Mouse (Mus musculus): Measurements from ENCODE around the gene Atp10a. TPM values are rescaled to one million over a fixed set of nuclear protein-coding genes. Genes with fewer than 3 reads are reported as not detected.

Atp10a gene
- 0.01 TPM in 1 of 2 replicates, not detected in the other for polyA plus RNA-seq (2012)

- H3K36me3 ChIP-seq (ENCODE audit: control insufficient read depth), result no peaks in the 10 kb centered on the region
- no peaks in the 10 kb centered on the region for H3K9me3 ChIP-seq (ENCODE audit: control insufficient read depth, low read length)
- H3K4me3 ChIP-seq (replicated peaks), result no peak within 1 kb of the TSS
- H3K4me1 ChIP-seq (ENCODE audit: control insufficient read depth), result peaks cover 2% of the 10 kb centered on the region; the same call in 1 of the 2 replicates
- peaks cover 19% of the 10 kb centered on the region for H3K27me3 ChIP-seq (ENCODE audit: control insufficient read depth)
- TF ChIP-seq TAL1 (IDR thresholded peaks at IDR 0.05; ENCODE audit: low read length) (no peak), GATA1 (IDR thresholded peaks at IDR 0.05; ENCODE audit: low read length) (no peak)
Observed at GRCm38 (mm10) chr7:58655866-58656265, at the start of gene Atp10a. TSS of gene Atp10a (plus strand) at chr7:58656166.

GRCm38 (mm10) chr7:58618048-58618447 is 37.9 kb upstream of the Atp10a start:
- H3K27me3 ChIP-seq (ENCODE audit: control insufficient read depth), result no peaks in the 10 kb centered on the region
- no peaks in the 10 kb centered on the region for H3K36me3 ChIP-seq (ENCODE audit: control insufficient read depth)
- H3K4me1 ChIP-seq (ENCODE audit: control insufficient read depth), result no peaks in the 10 kb centered on the region
- H3K4me3 ChIP-seq (replicated peaks), result no peak overlapping the region
- TF ChIP-seq TAL1 (IDR thresholded peaks at IDR 0.05; ENCODE audit: low read length), result no peak
- TF ChIP-seq GATA1 (IDR thresholded peaks at IDR 0.05; ENCODE audit: low read length), result no peak
- H3K9me3 ChIP-seq (ENCODE audit: control insufficient read depth, low read length), result no peaks in the 10 kb centered on the region

- H3K4me1 ChIP-seq (ENCODE audit: control insufficient read depth), result no peaks in the 10 kb centered on the region
- no peaks in the 10 kb centered on the region for H3K36me3 ChIP-seq (ENCODE audit: control insufficient read depth)
- TF ChIP-seq GATA1 (IDR thresholded peaks at IDR 0.05; ENCODE audit: low read length) (no peak), TAL1 (IDR thresholded peaks at IDR 0.05; ENCODE audit: low read length) (no peak)
- no peaks in the 10 kb centered on the region for H3K27me3 ChIP-seq (ENCODE audit: control insufficient read depth)
- H3K4me3 ChIP-seq (replicated peaks), result no peak overlapping the region
- H3K9me3 ChIP-seq (ENCODE audit: control insufficient read depth, low read length), result no peaks in the 10 kb centered on the region
Observed at GRCm38 (mm10) chr7:58626305-58627155, 29.4 kb upstream of the Atp10a start.

GRCm38 (mm10) chr7:58627381-58627780 is 28.6 kb upstream of the Atp10a start:
- Histone ChIP-seq H3K27me3 (ENCODE audit: control insufficient read depth) (no peaks in the 10 kb centered on the region), H3K36me3 (ENCODE audit: control insufficient read depth) (no peaks in the 10 kb centered on the region), H3K4me3 (replicated peaks) (no peak overlapping the region), H3K4me1 (ENCODE audit: control insufficient read depth) (no peaks in the 10 kb centered on the region), H3K9me3 (ENCODE audit: control insufficient read depth, low read length) (no peaks in the 10 kb centered on the region)
- TF ChIP-seq GATA1 (IDR thresholded peaks at IDR 0.05; ENCODE audit: low read length) (no peak), TAL1 (IDR thresholded peaks at IDR 0.05; ENCODE audit: low read length) (no peak)

GRCm38 (mm10) chr7:58629233-58629632 is 26.7 kb upstream of the Atp10a start:
- Histone ChIP-seq H3K4me3 (replicated peaks) (no peak overlapping the region), H3K4me1 (ENCODE audit: control insufficient read depth) (no peaks in the 10 kb centered on the region), H3K9me3 (ENCODE audit: control insufficient read depth, low read length) (no peaks in the 10 kb centered on the region), H3K27me3 (ENCODE audit: control insufficient read depth) (no peaks in the 10 kb centered on the region), H3K36me3 (ENCODE audit: control insufficient read depth) (no peaks in the 10 kb centered on the region)
- TF ChIP-seq TAL1 (IDR thresholded peaks at IDR 0.05; ENCODE audit: low read length), result no peak
- TF ChIP-seq GATA1 (IDR thresholded peaks at IDR 0.05; ENCODE audit: low read length), result no peak

GRCm38 (mm10) chr7:58633683-58634082 is 22.3 kb upstream of the Atp10a start:
- Histone ChIP-seq H3K27me3 (ENCODE audit: control insufficient read depth) (no peaks in the 10 kb centered on the region), H3K4me1 (ENCODE audit: control insufficient read depth) (no peaks in the 10 kb centered on the region), H3K4me3 (replicated peaks) (no peak overlapping the region), H3K36me3 (ENCODE audit: control insufficient read depth) (no peaks in the 10 kb centered on the region), H3K9me3 (ENCODE audit: control insufficient read depth, low read length) (no peaks in the 10 kb centered on the region)
- TF ChIP-seq TAL1 (IDR thresholded peaks at IDR 0.05; ENCODE audit: low read length), result no peak
- no peak for TF ChIP-seq GATA1 (IDR thresholded peaks at IDR 0.05; ENCODE audit: low read length)

- Histone ChIP-seq H3K27me3 (ENCODE audit: control insufficient read depth) (no peaks in the 10 kb centered on the region), H3K9me3 (ENCODE audit: control insufficient read depth, low read length) (no peaks in the 10 kb centered on the region), H3K4me3 (replicated peaks) (no peak overlapping the region), H3K4me1 (ENCODE audit: control insufficient read depth) (no peaks in the 10 kb centered on the region), H3K36me3 (ENCODE audit: control insufficient read depth) (no peaks in the 10 kb centered on the region)
- TF ChIP-seq GATA1 (IDR thresholded peaks at IDR 0.05; ENCODE audit: low read length), result no peak
- no peak for TF ChIP-seq TAL1 (IDR thresholded peaks at IDR 0.05; ENCODE audit: low read length)
Observed at GRCm38 (mm10) chr7:58639676-58640075, 16.3 kb upstream of the Atp10a start.

- no peaks in the 10 kb centered on the region for H3K36me3 ChIP-seq (ENCODE audit: control insufficient read depth)
- no peaks in the 10 kb centered on the region for H3K4me1 ChIP-seq (ENCODE audit: control insufficient read depth)
- H3K9me3 ChIP-seq (ENCODE audit: control insufficient read depth, low read length), result no peaks in the 10 kb centered on the region
- TF ChIP-seq TAL1 (IDR thresholded peaks at IDR 0.05; ENCODE audit: low read length) (no peak), GATA1 (IDR thresholded peaks at IDR 0.05; ENCODE audit: low read length) (no peak)
- no peak overlapping the region for H3K4me3 ChIP-seq (replicated peaks)
- H3K27me3 ChIP-seq (ENCODE audit: control insufficient read depth), result no peaks in the 10 kb centered on the region
Observed at GRCm38 (mm10) chr7:58640456-58640855, 15.5 kb upstream of the Atp10a start.

- H3K36me3 ChIP-seq (ENCODE audit: control insufficient read depth), result no peaks in the 10 kb centered on the region
- TF ChIP-seq TAL1 (IDR thresholded peaks at IDR 0.05; ENCODE audit: low read length) (no peak), GATA1 (IDR thresholded peaks at IDR 0.05; ENCODE audit: low read length) (no peak)
- no peak overlapping the region for H3K4me3 ChIP-seq (replicated peaks)
- no peaks in the 10 kb centered on the region for H3K4me1 ChIP-seq (ENCODE audit: control insufficient read depth)
- H3K27me3 ChIP-seq (ENCODE audit: control insufficient read depth), result no peaks in the 10 kb centered on the region
- no peaks in the 10 kb centered on the region for H3K9me3 ChIP-seq (ENCODE audit: control insufficient read depth, low read length)
Observed at GRCm38 (mm10) chr7:58641916-58642315, 14.1 kb upstream of the Atp10a start.

Measured in erythroblast, embryonic 14.5 days (primary cell).